Mouse (Mus musculus) liver, adult 2 months (tissue): ENCODE data around the gene Tlcd2.

ENCODE experiments used
- CTCF ChIP-seq: fragments of 200-500 bp; IDR thresholded peaks from 2 replicates; pipeline ENCODE4 v1.5.1; 2011; ENCODE audit warnings: low read depth, low read length, control low read depth
- POLR2A ChIP-seq: fragments of 200-500 bp; IDR thresholded peaks from 2 replicates; pipeline ENCODE4 v1.6.1; 2011; ENCODE audit warnings: low read length, control low read depth; ENCODE audit not compliant: insufficient read depth; ENCODE audit errors: extremely low read depth

DNA sequence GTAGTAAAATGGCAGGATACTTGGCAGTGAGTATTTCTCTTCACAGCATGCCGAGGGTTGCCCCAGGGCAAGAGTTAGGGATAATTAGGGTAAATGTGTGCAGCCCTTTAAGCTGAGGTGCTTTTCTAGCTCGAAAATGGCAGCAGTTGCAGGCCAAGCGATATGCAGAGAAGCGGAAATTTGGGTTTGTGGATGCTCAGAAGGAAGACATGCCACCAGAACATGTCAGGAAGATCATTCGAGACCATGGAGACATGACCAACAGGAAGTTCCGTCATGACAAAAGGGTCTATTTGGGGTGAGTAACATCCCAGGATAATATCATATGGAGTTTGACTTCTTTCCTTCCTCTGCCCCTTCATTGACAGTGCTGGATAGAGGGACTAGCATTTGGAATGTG is 26.0 kb downstream of the Tlcd2 start:
- TF ChIP-seq POLR2A (no peak), CTCF (no peak)
